Mouse (Mus musculus): ENCODE data around the gene Mrtfb. TPM values are rescaled to one million over a fixed set of nuclear protein-coding genes. Genes with fewer than 3 reads are reported as not detected.
"Not testable (repeated sequence)": the region's sequence is repeated elsewhere in the genome, so short reads cannot be mapped to it uniquely, and the experiment has no call there.

The Mrtfb gene
- total RNA-seq, 1 experiment from 2014 or later = 4.6 TPM

DNA sequence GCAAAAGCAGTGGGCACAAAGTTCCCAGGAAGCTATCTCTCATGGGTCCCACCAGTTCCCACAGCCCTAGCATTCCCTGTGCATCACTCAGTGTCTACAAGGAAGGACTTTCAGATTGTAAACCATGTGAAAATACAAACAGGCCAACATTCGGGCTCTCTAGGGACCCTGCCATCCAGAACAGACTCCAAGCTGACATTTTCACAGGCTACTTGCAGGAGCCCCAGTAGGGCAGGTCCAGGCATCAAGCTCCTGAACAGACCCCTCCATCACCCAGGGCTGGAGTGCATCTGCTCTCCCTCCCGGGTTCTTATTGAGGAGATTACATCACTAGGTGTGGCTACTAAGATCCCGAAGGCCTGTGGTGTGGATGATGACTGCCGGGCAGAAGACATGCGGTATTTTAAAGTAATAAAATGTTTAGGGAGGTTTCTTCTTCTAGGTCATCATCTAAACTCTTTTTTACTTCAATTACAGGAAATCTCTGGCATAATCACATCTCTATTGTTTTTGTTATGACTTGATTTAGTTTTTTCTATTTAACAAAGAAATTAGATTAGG lies 77.6 kb downstream of the Mrtfb start:
- no peak for ATAC-seq (replicated peaks; ENCODE audit: insufficient number of reproducible peaks, low FRiP score, low TSS enrichment, poor library complexity, severe bottlenecking)

DNA sequence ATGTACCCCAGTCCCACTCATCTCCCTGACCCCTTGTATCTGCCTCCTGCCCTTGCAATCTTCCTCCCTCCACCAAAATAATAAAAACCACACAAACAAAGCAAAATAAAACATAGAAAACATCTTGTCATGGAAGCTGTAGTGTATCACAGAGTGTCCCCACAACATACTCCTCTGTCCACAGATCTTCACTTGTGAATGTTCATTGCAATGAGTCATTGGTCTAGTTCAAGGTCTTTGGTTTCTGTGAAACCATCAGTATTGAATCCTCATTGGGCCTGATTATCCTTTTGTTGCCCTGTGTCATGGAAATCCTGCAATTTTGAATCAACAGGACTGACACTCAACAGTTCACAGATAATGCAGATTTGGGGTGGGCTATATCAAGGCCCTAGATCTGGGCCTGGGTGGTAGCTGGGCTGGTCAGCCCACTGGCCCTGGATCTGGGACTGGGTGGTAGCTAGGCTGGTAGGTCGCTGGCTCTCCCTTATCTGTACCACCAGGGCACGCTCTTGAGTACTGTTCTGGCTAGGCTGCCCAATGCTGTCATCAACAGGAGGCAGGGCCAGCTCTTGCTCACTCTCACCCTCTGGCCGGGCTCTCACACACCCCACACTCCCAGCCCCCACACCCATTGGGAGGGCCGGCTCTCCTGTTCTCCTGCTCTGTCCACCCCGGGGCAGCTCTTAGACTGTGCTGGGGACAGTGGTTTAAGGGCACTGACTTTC lies 80.4 kb downstream of the Mrtfb start:
- no peak for ATAC-seq (replicated peaks; ENCODE audit: insufficient number of reproducible peaks, low FRiP score, low TSS enrichment, poor library complexity, severe bottlenecking)

DNA sequence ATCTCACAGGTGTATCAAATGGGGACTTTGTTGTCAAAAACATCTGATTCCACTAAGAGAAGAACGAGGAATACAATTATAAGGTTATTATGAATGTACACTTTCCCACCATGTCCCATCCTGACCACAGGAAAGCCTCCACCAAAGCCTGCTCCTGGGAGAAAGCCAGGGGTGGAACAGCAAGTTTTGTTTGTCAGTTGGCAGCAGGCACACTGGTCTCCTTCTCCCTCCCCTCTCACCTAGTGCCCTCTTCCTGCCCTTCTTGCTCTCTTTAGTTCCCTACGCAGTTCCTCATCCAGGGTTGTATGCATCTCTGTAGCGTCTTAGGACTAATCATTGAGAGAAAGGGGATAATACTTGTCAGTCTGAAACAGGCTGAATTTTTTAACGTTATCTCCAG lies 81.8 kb downstream of the Mrtfb start:
- ATAC-seq (replicated peaks; ENCODE audit: insufficient number of reproducible peaks, low FRiP score, low TSS enrichment, poor library complexity, severe bottlenecking) = no peak

DNA sequence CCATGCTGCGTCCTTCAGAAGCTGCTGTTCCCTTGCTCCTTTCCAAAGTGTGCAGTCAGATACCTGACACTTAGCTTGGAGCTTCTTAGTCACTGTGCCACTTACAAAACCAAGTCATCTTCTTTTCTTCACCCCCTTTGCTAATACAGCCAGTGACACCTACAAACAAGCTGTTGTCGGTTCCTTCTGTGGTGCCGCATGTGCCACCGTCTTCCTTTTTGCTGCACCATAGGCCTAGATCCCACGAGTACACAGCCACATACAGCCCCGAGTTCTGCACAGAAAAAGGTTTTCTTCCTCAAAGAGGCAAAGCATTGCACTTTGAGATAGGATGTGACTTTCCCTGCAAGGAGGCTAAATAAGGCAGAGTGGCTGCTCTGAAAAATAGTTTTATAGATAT lies 83.2 kb downstream of the Mrtfb start:
- no peak for ATAC-seq (replicated peaks; ENCODE audit: insufficient number of reproducible peaks, low FRiP score, low TSS enrichment, poor library complexity, severe bottlenecking)

DNA sequence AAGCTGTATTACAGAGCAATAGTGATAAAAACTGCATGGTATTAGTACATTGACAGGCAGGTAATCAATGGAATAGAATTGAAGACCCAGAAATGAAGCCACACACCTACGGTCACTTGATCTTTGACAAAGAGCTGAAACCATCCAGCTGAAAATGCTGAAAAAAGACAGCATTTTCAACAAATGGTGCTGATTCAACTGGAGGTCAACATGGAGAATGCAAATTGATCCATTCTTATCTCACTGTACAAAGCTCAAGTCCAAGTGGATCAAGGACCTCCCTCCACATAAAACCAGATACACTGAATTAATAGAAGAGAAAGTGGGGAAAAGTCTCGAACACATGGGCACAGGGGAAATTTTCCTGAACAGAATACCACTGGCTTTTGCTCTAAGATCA lies 89.5 kb downstream of the Mrtfb start:
- ATAC-seq (replicated peaks; ENCODE audit: insufficient number of reproducible peaks, low FRiP score, low TSS enrichment, poor library complexity, severe bottlenecking) = not testable (repeated sequence)

DNA sequence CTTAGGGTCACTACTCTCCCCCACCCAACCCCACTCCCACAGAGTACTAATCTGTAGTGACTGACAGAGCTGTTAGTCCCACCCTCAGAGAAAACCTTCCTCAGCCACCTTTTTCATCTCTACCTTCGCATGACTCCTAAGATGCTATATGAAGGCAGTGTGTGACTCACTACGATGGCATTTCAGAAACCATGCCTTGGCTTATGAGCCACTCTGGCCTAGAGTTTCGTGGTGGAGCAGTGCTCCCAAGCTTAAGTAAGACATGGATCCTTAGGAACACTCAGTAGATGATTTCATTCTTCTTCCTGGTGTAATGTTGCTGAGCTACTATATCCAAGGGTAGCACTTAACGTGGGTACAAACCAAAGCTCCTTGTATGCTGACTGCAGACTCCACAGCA lies 94.4 kb downstream of the Mrtfb start:
- no peak for ATAC-seq (replicated peaks; ENCODE audit: insufficient number of reproducible peaks, low FRiP score, low TSS enrichment, poor library complexity, severe bottlenecking)

DNA sequence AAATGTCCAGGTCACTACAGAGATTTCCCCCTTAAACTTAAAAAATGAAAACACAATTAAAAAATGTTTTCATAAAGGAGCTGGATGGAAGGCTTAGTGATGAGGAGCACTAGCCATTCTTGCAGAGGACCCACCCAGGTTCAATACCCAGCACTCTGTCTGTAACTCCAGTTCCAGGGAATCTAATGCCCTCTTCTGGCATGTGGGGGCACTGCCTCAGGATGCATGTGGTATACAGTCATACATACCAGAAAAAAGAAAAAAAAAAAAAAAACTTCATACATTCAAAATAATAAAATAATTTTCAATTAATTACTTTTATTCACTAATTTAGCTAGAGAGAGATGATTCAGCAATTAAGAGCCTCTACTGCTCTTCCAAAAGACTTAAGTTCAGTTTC lies 95.0 kb downstream of the Mrtfb start:
- no peak for ATAC-seq (replicated peaks; ENCODE audit: insufficient number of reproducible peaks, low FRiP score, low TSS enrichment, poor library complexity, severe bottlenecking)

DNA sequence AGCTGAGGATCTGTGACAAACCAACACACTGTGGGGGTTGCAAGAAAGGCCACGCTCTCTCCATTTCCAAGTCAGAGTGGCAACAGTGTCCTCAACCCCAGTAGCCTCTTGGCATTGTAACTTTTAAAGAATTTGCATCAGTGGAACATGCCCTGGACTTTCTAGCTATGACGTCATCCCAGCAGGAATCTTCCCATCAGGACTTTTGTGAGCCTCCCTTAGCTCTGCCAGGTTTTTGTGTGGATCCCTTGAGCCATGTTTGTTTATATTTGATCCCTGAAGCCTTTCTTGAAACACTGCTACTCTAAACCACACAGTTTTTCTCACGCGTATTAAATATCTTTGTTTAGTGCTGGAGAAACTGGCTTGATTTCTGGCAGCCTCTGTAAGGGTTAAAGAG lies 97.6 kb downstream of the Mrtfb start:
- ATAC-seq (replicated peaks; ENCODE audit: insufficient number of reproducible peaks, low FRiP score, low TSS enrichment, poor library complexity, severe bottlenecking) = no peak

DNA sequence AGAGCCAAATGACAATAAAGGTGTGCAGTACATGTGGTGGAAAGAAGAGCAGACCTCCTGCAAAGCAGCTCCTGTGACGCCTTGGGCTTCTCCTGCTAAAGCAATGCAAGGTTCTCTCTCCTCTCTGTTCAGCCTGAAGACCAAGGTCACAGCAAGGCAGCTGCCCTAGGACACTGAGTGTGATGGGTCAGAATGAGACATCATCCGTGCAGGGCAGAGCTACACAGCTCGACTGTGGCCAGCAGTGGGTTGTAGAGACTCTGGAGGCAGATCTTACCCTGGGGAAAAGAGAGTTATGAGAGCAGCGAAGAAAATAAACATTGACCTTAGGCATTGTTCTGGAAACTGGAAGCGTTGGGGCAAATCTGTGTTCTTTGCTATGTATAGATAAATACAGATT lies 98.2 kb downstream of the Mrtfb start:
- no peak for ATAC-seq (replicated peaks; ENCODE audit: insufficient number of reproducible peaks, low FRiP score, low TSS enrichment, poor library complexity, severe bottlenecking)

DNA sequence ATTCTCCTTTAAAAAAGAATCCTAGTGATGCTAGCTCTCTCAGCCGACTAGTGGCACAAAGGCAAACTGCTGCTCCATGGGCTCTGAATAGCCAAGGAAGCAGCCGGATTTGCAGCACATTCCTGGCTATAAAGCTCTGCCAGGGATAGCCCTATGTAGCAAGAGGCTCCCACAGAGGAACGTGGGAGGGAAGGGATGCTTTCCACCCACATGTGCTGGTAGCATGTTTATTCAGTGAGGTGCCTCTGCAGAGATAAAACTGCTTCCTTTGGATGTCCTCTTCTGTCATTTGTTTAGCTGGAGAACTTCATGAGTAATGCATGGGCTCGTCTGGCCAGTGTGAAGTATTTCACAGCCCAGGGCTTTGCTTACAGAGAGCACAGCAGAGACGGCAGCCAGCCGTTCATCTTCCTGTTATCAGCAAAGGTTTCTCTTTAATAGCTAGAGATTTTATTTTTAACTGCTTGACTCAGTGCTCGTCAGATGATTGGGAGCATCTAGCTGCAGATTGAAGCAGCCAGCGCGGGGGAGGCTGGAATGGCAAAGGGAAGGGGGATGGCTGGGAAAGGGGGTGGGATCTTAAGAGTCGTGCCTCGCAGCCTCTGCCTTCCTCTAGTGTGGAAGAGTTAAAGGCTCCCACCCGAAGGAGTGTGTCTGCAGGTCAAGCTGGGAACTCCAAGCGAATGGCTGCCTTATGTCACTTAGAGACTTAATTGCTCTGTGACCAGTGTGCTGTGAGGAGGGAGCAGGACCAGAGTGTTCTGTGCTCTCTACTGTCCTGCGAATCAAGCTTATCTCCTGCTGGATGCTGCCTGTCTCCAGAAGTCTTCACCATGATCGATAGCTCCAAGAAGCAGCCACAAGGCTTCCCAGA lies 101.8 kb downstream of the Mrtfb start:
- ATAC-seq (replicated peaks; ENCODE audit: insufficient number of reproducible peaks, low FRiP score, low TSS enrichment, poor library complexity, severe bottlenecking) = no peak

DNA sequence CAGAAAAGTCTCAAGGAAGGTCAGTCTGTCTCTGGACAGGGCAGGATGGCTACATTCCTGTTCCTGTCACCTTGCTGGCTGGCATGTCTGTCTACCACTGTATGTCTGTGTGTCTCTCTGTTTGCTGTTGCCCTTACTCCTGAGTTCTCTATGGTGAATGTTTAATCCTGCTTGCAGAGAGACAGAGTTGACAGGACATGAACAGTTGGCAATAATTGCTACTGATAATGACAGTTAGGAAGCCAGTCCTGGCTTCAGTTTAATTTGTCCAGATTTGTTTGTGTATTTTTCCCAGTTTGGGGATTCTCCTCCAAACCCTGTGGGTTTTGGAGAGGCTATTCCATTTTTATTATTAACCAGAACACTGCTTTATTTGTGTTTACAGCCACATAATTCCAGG lies 102.5 kb downstream of the Mrtfb start:
- ATAC-seq (replicated peaks; ENCODE audit: insufficient number of reproducible peaks, low FRiP score, low TSS enrichment, poor library complexity, severe bottlenecking) = no peak

DNA sequence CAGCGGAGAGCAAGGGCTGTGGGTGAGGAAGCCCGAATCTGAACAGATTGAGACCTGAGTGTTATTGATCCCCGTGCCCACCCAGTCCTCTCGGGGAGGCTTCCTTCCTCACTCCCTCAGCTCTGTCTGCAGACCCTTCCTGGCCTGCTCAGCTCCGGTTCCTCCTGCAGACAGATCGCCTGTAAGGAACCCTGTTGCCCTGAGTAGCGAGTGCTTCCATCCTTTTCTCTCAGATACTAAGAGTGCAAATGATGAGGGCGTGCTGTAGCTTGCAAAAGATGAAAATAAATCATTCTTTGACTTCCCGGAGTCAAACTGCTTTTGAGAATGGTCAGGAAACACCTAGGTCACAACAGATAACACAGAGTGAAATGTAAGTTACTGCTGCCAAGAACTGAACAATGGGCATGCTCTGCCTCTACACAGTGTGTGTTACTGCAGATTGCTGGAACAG lies 103.2 kb downstream of the Mrtfb start:
- ATAC-seq (replicated peaks; ENCODE audit: insufficient number of reproducible peaks, low FRiP score, low TSS enrichment, poor library complexity, severe bottlenecking) = no peak

DNA sequence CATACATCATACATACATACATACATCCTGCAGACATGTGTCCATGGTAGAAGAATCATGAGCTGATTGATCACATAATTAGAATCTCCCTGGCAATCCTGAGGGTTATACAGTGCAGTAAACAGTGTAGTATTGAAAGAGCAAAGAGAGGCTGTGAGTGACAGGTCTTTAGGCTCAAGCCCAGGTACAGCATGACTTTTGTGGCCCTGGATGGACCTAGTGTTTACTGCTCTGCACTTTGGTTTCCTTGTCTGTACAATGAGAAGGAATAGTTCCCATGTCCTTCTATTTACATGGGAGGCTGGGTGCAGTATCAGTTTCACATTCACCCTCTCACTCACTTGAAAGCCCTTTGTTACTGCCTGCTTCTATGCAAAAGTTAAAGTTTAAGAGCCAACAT lies 103.9 kb downstream of the Mrtfb start:
- ATAC-seq (replicated peaks; ENCODE audit: insufficient number of reproducible peaks, low FRiP score, low TSS enrichment, poor library complexity, severe bottlenecking) = no peak

DNA sequence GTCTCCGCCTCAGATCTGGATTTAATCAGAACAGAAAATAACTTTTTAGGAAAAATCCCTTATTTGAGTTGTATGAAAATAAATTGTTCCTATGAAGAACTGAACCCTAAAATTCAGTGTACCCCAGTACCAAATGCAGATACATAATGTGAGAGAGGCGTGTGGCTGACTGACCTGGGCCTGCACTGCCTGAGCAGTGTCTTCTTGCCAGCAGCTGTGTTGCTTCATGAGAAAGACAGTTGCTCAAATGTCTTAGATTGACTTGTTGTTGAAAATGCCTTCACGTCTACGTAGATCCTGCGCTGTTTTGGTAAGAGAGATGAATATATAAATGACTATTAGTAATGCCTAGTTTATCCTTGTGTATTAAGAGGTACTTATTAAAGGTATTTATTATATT lies 104.6 kb downstream of the Mrtfb start:
- ATAC-seq (replicated peaks; ENCODE audit: insufficient number of reproducible peaks, low FRiP score, low TSS enrichment, poor library complexity, severe bottlenecking) = no peak

DNA sequence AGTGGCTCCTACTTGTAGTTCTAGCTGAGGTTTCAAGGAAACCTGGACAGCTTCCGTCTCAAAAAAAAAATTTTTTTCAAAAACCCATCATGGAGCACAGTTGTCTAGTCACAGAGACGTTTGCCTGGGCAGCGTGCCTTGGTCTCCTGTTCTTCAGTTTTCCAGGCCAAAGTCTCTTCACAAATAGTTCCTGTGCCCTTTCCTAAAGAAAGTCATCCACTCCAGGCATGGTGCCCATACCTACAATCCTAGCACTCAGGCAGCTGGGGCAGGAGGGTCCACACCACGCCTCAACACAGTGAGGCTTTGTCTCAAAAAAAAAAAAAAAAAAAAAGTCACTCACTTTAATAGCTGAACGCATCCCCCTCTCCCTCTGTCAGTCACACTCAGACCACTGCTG lies 106.9 kb downstream of the Mrtfb start:
- no peak for ATAC-seq (replicated peaks; ENCODE audit: insufficient number of reproducible peaks, low FRiP score, low TSS enrichment, poor library complexity, severe bottlenecking)

DNA sequence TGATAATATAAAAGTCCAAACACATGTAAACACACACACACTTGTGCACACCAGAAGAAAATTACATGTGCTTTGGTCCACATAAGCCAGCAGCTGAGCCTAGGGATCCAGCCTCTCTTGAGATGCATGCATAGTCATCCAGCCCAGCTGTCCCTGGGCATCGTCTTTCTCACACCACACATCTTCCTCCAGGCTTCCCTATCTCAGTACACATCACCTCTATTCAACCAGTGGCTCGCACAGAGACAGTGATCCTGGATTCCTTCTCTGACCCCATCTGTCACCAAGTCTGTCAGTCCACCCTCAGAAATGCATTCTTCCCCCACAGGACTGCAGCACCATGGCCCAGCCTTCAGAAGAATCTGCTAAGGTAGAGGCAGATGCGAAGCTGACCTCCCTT lies 107.9 kb downstream of the Mrtfb start:
- ATAC-seq (replicated peaks; ENCODE audit: insufficient number of reproducible peaks, low FRiP score, low TSS enrichment, poor library complexity, severe bottlenecking) = no peak

DNA sequence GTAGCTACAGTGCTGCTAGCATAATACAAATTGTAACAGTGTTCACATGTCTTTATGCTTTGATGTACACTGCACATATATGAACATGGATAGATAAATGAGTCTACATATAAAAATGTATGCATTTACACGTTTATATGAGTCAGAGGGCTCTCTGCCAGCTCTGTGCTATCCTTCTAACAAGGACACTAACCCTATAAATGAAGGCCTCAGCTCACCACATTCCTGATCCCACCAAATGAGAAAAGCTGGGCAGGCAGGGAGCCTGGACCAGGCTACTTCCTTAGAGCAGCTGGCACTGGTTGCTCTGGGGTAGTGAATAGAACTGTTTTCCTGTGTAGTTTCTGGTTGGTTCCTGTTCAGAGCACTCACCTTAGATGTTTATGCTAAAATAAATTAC lies 110.0 kb downstream of the Mrtfb start:
- ATAC-seq (replicated peaks; ENCODE audit: insufficient number of reproducible peaks, low FRiP score, low TSS enrichment, poor library complexity, severe bottlenecking) = no peak

DNA sequence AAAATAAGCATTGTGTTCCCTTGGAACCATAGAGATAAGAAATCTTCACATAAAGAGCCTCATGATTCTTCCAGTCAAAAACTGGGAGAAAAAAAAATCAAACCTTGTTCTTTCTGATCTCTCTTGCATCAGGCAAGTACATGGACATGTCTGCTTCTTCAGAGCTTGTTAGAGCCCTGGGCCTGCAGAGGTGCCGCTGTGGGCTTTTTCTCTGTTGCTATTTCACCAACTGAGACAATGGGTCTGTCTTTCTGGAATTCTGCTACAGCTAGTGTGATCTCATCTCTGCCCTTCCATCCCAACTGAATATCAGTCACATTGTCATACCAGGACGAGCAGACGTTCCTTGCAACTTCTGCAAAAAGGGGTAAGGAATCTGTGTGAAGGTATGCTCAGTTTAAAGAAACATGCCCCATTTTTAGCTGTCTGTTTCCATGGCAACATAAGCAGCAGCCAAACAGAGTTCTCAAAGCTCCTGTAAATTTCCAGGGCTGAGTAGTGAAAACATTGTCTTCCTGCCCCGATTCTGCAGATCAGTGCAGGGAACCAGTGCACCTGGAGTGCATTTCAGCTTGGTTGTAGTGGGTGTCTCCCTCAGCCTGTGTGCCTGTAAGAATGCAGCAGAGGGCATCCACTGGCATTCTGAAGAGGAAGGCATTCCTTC lies 110.7 kb downstream of the Mrtfb start:
- no peak for ATAC-seq (replicated peaks; ENCODE audit: insufficient number of reproducible peaks, low FRiP score, low TSS enrichment, poor library complexity, severe bottlenecking)

DNA sequence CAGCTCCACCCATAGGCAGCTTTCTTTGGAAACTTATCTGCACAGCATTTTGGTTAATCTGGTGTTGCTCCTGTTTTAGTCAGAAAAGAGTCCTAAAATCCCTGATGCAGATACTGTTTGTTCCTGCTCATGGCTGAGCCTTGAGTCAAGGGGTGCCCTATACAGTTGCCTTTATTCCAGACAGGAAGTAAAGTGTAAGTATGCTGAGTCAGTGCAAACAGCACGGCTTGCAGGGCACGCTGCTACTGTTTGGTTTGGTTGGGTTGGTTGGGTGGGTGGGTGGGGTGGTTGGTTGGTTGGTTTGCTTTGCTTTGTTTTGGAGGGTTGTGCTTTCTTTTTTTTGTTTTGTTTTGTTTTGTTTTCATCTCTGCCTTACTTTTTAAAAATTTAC lies 111.2 kb downstream of the Mrtfb start:
- ATAC-seq (replicated peaks; ENCODE audit: insufficient number of reproducible peaks, low FRiP score, low TSS enrichment, poor library complexity, severe bottlenecking) = no peak

Measured in monocyte, adult 5-6 weeks (primary cell).